Mouse (Mus musculus): ENCODE data around the gene Ptpre.
"Not testable (repeated sequence)": the region's sequence is repeated elsewhere in the genome, so short reads cannot be mapped to it uniquely, and the experiment has no call there.

Ptpre gene

GRCm38 (mm10) chr7:135609028-135609427 lies 71.7 kb downstream of the Ptpre start:
- DNase-seq = no peak

GRCm38 (mm10) chr7:135609655-135610054 lies 72.4 kb downstream of the Ptpre start:
- no peak for DNase-seq

GRCm38 (mm10) chr7:135612276-135612675 lies 75.0 kb downstream of the Ptpre start:
- no peak for DNase-seq

GRCm38 (mm10) chr7:135612801-135613200 lies 75.5 kb downstream of the Ptpre start:
- DNase-seq = no peak

GRCm38 (mm10) chr7:135613380-135613779 lies 76.1 kb downstream of the Ptpre start:
- no peak for DNase-seq

GRCm38 (mm10) chr7:135614892-135615291 lies 77.6 kb downstream of the Ptpre start:
- no peak for DNase-seq

GRCm38 (mm10) chr7:135616479-135616878 lies 79.2 kb downstream of the Ptpre start:
- DNase-seq = not testable (repeated sequence)

- no peak for DNase-seq
Observed at GRCm38 (mm10) chr7:135617776-135618175, 80.5 kb downstream of the Ptpre start.

GRCm38 (mm10) chr7:135621649-135622048 lies 84.4 kb downstream of the Ptpre start:
- no peak for DNase-seq

GRCm38 (mm10) chr7:135622241-135622640 lies 85.0 kb downstream of the Ptpre start:
- DNase-seq = no peak

- DNase-seq = peak; percentile 18 to 23
Observed at GRCm38 (mm10) chr7:135624854-135625253, 87.6 kb downstream of the Ptpre start.

- DNase-seq = no peak
Observed at GRCm38 (mm10) chr7:135628363-135628762, 91.1 kb downstream of the Ptpre start.

- no peak for DNase-seq
Observed at GRCm38 (mm10) chr7:135629019-135629418, 91.7 kb downstream of the Ptpre start.

- peak; percentile 68 for DNase-seq
Observed at GRCm38 (mm10) chr7:135631776-135632552, 94.7 kb downstream of the Ptpre start.

- DNase-seq = no peak
Observed at GRCm38 (mm10) chr7:135632716-135633258, 95.5 kb downstream of the Ptpre start.

GRCm38 (mm10) chr7:135634851-135635624 lies 97.8 kb downstream of the Ptpre start:
- DNase-seq = no peak

- no peak for DNase-seq
Observed at GRCm38 (mm10) chr7:135637406-135637980, 100.2 kb downstream of the Ptpre start.

- DNase-seq = no peak
Observed at GRCm38 (mm10) chr7:135639361-135639760, 102.1 kb downstream of the Ptpre start.

- DNase-seq = peak; percentile 25 to 31
Observed at GRCm38 (mm10) chr7:135641698-135642507, 104.6 kb downstream of the Ptpre start.

- DNase-seq = no peak
Observed at GRCm38 (mm10) chr7:135644452-135644851, 107.2 kb downstream of the Ptpre start.

GRCm38 (mm10) chr7:135646976-135647375 lies 109.7 kb downstream of the Ptpre start:
- DNase-seq = no peak

- no peak for DNase-seq
Observed at GRCm38 (mm10) chr7:135648821-135649220, 111.5 kb downstream of the Ptpre start.

- no peak for DNase-seq
Observed at GRCm38 (mm10) chr7:135649306-135649705, 112.0 kb downstream of the Ptpre start.
